25 mouse cellular contexts compared by ENCODE assay signal in genomic region chr17:30355431-30355830, GRCm38 (mm10).
A peak's percentile ranks its signal among the peaks of the same experiment; 100 is the strongest.
DNase-seq lines count a peak whose midpoint lies in the region; ATAC-seq and TF ChIP-seq lines count a peak whose summit lies in the region.
"Had no signal": no experiment of that assay in that cellular context is flagged by ENCODE, and none has a peak within 500 bp of the region (broad histone marks: within the 10 kb centered on the region; RNA-seq: fewer than 3 reads in every experiment).

No protein-coding gene starts in this region.

- no peaks in the 10 kb centered on the region for H3K27me3 ChIP-seq in kidney, embryonic 14.5 days (ENCODE audit: control insufficient read depth, insufficient read depth, low read length)
- no peaks in the 10 kb centered on the region for H3K27me3 ChIP-seq in kidney, embryonic 16.5 days (ENCODE audit: insufficient read depth, low read length)
- H3K27me3 ChIP-seq: CH12.LX; embryonic facial prominence, embryonic 12.5 days; forebrain, embryonic 13.5 days; Patski had no signal

- H3K36me3 ChIP-seq in kidney, embryonic 14.5 days (ENCODE audit: control insufficient read depth, insufficient read depth, low read length) = no peaks in the 10 kb centered on the region
- no peaks in the 10 kb centered on the region for H3K36me3 ChIP-seq in kidney, embryonic 16.5 days (ENCODE audit: insufficient read depth, low read length)
- H3K36me3 ChIP-seq: embryonic facial prominence, embryonic 10.5 days; embryonic facial prominence, embryonic 12.5 days; G1E had no signal

- TF ChIP-seq CTCF in gastrocnemius, adult 2 months (IDR thresholded peaks at IDR 0.05) = no peak

- H3K9ac ChIP-seq in kidney, embryonic 14.5 days (ENCODE audit: low read depth, low read length) = no peak overlapping the region
- H3K9ac ChIP-seq in kidney, embryonic 16.5 days (replicated peaks; ENCODE audit: low read length) = no peak overlapping the region
- H3K9ac ChIP-seq: embryonic facial prominence, embryonic 12.5 days; forebrain, embryonic 13.5 days had no signal

- no peak overlapping the region for H3K4me3 ChIP-seq in gastrocnemius, adult 2 months
- H3K4me3 ChIP-seq in kidney, embryonic 14.5 days (ENCODE audit: low read length) = no peak overlapping the region
- H3K4me3 ChIP-seq in kidney, embryonic 16.5 days (ENCODE audit: low read length) = no peak overlapping the region
- H3K4me3 ChIP-seq: embryonic facial prominence, embryonic 10.5 days; embryonic facial prominence, embryonic 12.5 days; forebrain, embryonic 13.5 days had no signal

- no peak overlapping the region for H3K4me2 ChIP-seq in kidney, embryonic 14.5 days (replicated peaks; ENCODE audit: low read depth, low read length)
- no peak overlapping the region for H3K4me2 ChIP-seq in kidney, embryonic 16.5 days (replicated peaks; ENCODE audit: low read depth, low read length)
- H3K4me2 ChIP-seq: embryonic facial prominence, embryonic 12.5 days; forebrain, embryonic 13.5 days had no signal

- H3K27ac ChIP-seq in gastrocnemius, adult 2 months = peak overlapping the region; percentile 31; the same call in 1 of the 2 replicates
- no peak overlapping the region for H3K27ac ChIP-seq in kidney, embryonic 14.5 days (ENCODE audit: low read depth, low read length)
- H3K27ac ChIP-seq in kidney, embryonic 16.5 days (ENCODE audit: low read length) = 0 out of 2 replicates have a peak overlapping the region, but pooled peaks have one; percentile 61
- H3K27ac ChIP-seq: embryonic facial prominence, embryonic 10.5 days; embryonic facial prominence, embryonic 12.5 days; forebrain, embryonic 13.5 days had no signal

- 50% methylated on average over 1 of the region's 1 CpGs for WGBS in kidney, embryonic 14.5 days
- 32% methylated on average over 1 of the region's 1 CpGs for WGBS in kidney, embryonic 16.5 days

- H3K9me3 ChIP-seq in kidney, embryonic 14.5 days (ENCODE audit: control insufficient read depth, low read length) = no peaks in the 10 kb centered on the region
- no peaks in the 10 kb centered on the region for H3K9me3 ChIP-seq in kidney, embryonic 16.5 days (ENCODE audit: low read length)
- H3K9me3 ChIP-seq: embryonic facial prominence, embryonic 10.5 days; embryonic facial prominence, embryonic 12.5 days; forebrain, embryonic 13.5 days; G1E had no signal

- DNase-seq in gastrocnemius, adult 2 months = no peak
- no peak for DNase-seq in gastrocnemius, adult 18-20 months (ENCODE audit: low spot score)
- DNase-seq in kidney, adult 11 months = peak; percentile 20
- peak; percentile 77 for DNase-seq in kidney, adult 9 months
- no peak for DNase-seq in kidney, postnatal 14 days
- DNase-seq in kidney, postnatal 4 days = no peak
- DNase-seq: adrenal gland, adult 8-10 months; adrenal gland, postnatal 14 days; adrenal gland, postnatal 36 days; B cell, adult 2 months; cerebellum, adult 11-12 months; cerebellum, adult 2 months; cerebellum, adult 9-10 months; cerebellum, postnatal 10 days; cerebellum, postnatal 25 days had no signal

- H3K4me1 ChIP-seq in kidney, embryonic 14.5 days (ENCODE audit: control insufficient read depth, insufficient read depth, low read length) = peaks cover 28% of the 10 kb centered on the region
- H3K4me1 ChIP-seq in kidney, embryonic 16.5 days (ENCODE audit: insufficient read depth, low read length) = peaks cover 40% of the 10 kb centered on the region

- no peak for ATAC-seq in kidney, embryonic 14.5 days (ENCODE audit: low FRiP score, low TSS enrichment)
- ATAC-seq in kidney, embryonic 16.5 days (ENCODE audit: low FRiP score, low TSS enrichment) = no peak
- ATAC-seq: activated CD4-positive, CD25-positive, alpha-beta regulatory T cell, adult 4 months; CD4-positive, CD25-positive, alpha-beta regulatory T cell, adult 4 months; forebrain, embryonic 13.5 days; Patski had no signal

- intact Hi-C loops in gastrocnemius, adult 2 months (cut with DNase I) = no loop called here

Comparison
In these comparisons a context has a peak if more than half of its experiments do, and no peak if none do; other contexts are left out.
1. DNase-seq: peak in kidney, adult 11 months (single experiment) and kidney, adult 9 months (single experiment); none in gastrocnemius, adult 2 months (single experiment), gastrocnemius, adult 18-20 months (single experiment), kidney, postnatal 14 days (single experiment) and kidney, postnatal 4 days (0 of 2).